Mouse (Mus musculus) kidney, embryonic 15.5 days (tissue): Measurements from ENCODE around the gene Atp6v0b. TPM values are rescaled to one million over a fixed set of nuclear protein-coding genes. Genes with fewer than 3 reads are reported as not detected.

ENCODE experiments used
- ATAC-seq: fragments of 200-750 bp; cut with Nextera tagmentation; replicated peaks from 2 replicates; pipeline ENCODE4 v1.8.0; 2017; ENCODE audit warnings: moderate TSS enrichment; ENCODE audit not compliant: low FRiP score
- H3K27ac ChIP-seq: fragments of 300-500 bp; sonication (generic); 2 replicates; pipeline ENCODE4 v1.5.1; 2015; ENCODE audit warnings: mild to moderate bottlenecking, inconsistent platforms
- H3K27me3 ChIP-seq: fragments of 300-500 bp; sonication (generic); 2 replicates; pipeline ENCODE4 v1.6.1; 2015; ENCODE audit warnings: inconsistent platforms
- H3K36me3 ChIP-seq: fragments of 300-500 bp; sonication (generic); 2 replicates; pipeline ENCODE4 v1.6.1; 2015; ENCODE audit warnings: inconsistent platforms
- H3K4me1 ChIP-seq: fragments of 300-500 bp; sonication (generic); 2 replicates; pipeline ENCODE4 v1.6.1; 2015; ENCODE audit warnings: inconsistent platforms
- H3K4me2 ChIP-seq: fragments of 300-500 bp; sonication (generic); 2 replicates; pipeline ENCODE4 v1.6.1; 2015; ENCODE audit warnings: moderate library complexity, mild to moderate bottlenecking, inconsistent platforms
- H3K4me3 ChIP-seq: fragments of 300-500 bp; sonication (generic); replicated peaks from 2 replicates; pipeline ENCODE4 v1.5.1; 2015; ENCODE audit warnings: mild to moderate bottlenecking, inconsistent platforms
- H3K9ac ChIP-seq: fragments of 300-500 bp; sonication (generic); 2 replicates; pipeline ENCODE4 v1.6.1; 2015; ENCODE audit warnings: mild to moderate bottlenecking, inconsistent platforms
- H3K9me3 ChIP-seq: fragments of 300-500 bp; sonication (generic); replicated peaks from 2 replicates; pipeline ENCODE4 v1.6.1; 2016; ENCODE audit warnings: inconsistent platforms
- WGBS: fragments of 180-500 bp; shearing (Covaris S2); methylation state at CpG from one replicate; pipeline ENCODE4 v1.1.7; 2015; ENCODE audit warnings: mixed read lengths; 5-methylcytosine and 5-hydroxymethylcytosine counted together
- polyA plus RNA-seq: library from polyadenylated mRNA; unstranded; fragments of >200 nt; fragmentation: Nextera tagmentation; extraction: Ambion mirVana; gene quantifications from 2 replicates; pipeline ENCODE4 v1.2.1, GENCODE M21; 2015

The Atp6v0b gene
- polyA plus RNA-seq, 1 experiment from 2014 or later, result 212 TPM

DNA sequence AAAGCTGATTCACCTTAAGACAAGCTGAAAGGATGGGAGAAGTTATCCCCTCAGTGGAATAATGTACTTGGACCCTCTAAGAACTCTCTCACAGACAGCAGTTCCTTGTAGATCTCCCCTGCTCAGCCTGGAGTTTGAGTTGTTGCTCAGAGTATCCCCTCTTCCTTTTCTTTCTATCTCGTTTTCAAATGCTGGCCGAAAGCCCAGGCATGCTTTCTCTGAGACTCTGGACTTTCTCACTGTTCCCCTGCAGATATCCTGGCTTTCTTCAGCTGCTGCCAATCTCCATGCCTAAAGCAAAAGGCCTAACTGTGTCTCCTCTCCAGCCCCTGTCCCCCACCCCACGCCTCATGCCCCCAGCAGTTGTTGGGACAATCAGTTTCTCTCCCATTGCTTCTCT, 31.1 kb upstream of the Atp6v0b start:
- no peaks in the 10 kb centered on the region for H3K36me3 ChIP-seq

GRCm38 (mm10) chr4:117917847-117918246, 30.7 kb upstream of the Atp6v0b start:
- 90% methylated on average over 4 of the region's 4 CpGs for WGBS
- Histone ChIP-seq H3K9me3 (no peaks in the 10 kb centered on the region), H3K36me3 (no peaks in the 10 kb centered on the region), H3K4me1 (peaks cover 25% of the 10 kb centered on the region), H3K4me3 (no peak overlapping the region), H3K4me2 (no peak overlapping the region), H3K9ac (no peak overlapping the region), H3K27ac (no peak overlapping the region), H3K27me3 (peaks cover 6% of the 10 kb centered on the region; the same call in 1 of the 2 replicates)
- ATAC-seq, result no peak

More for the DNA sequence above, 31.1 kb upstream of the Atp6v0b start:
- H3K4me2 ChIP-seq, result no peak overlapping the region
- H3K4me1 ChIP-seq, result peaks cover 21% of the 10 kb centered on the region
- WGBS, result 65% methylated on average over 3 of the region's 3 CpGs
- H3K27ac ChIP-seq, result no peak overlapping the region
- peaks cover 10% of the 10 kb centered on the region; the same call in 1 of the 2 replicates for H3K27me3 ChIP-seq
- H3K9ac ChIP-seq, result no peak overlapping the region
- no peaks in the 10 kb centered on the region for H3K9me3 ChIP-seq
- no peak overlapping the region for H3K4me3 ChIP-seq
- ATAC-seq, result no peak

DNA sequence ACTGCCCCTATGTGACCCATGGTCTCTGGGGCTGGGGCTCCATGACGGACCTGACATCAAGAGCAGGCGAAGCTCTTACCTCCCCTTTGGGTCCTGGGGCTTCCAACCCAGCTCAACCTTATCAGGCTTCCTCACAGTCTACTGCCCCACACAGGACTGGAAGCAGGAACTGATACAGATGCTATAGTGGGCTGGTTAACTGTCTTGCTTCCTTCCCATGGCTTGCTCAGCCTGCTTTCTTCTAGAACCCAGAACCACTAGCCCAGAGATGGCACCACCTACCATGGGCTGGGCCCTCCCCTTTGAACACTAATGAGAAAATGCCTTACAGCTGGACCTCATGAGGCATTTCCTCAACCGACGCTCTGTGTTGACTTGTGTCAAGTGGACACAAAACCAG, 30.3 kb upstream of the Atp6v0b start:
- H3K4me2 ChIP-seq, result no peak overlapping the region
- 0 out of 2 replicates have a peak, but pooled peaks cover 1% of the 10 kb centered on the region for H3K27me3 ChIP-seq
- H3K4me3 ChIP-seq, result no peak overlapping the region
- WGBS, result 86% methylated on average over 4 of the region's 4 CpGs
- no peak overlapping the region for H3K9ac ChIP-seq
- H3K36me3 ChIP-seq, result no peaks in the 10 kb centered on the region
- H3K9me3 ChIP-seq, result no peaks in the 10 kb centered on the region
- H3K4me1 ChIP-seq, result peaks cover 28% of the 10 kb centered on the region
- no peak for ATAC-seq
- no peak overlapping the region for H3K27ac ChIP-seq

GRCm38 (mm10) chr4:117916386-117916785, 29.3 kb upstream of the Atp6v0b start:
- H3K9me3 ChIP-seq, result no peaks in the 10 kb centered on the region
- peak overlapping the region; percentile 95 for H3K4me2 ChIP-seq
- 64% methylated on average over 5 of the region's 5 CpGs for WGBS
- no peak for ATAC-seq
- peaks cover 10% of the 10 kb centered on the region for H3K36me3 ChIP-seq
- H3K27me3 ChIP-seq, result no peaks in the 10 kb centered on the region
- no peak overlapping the region for H3K9ac ChIP-seq
- peaks cover 28% of the 10 kb centered on the region for H3K4me1 ChIP-seq
- 0 out of 2 replicates have a peak overlapping the region, but pooled peaks have one; percentile 82 for H3K27ac ChIP-seq
- H3K4me3 ChIP-seq, result peak overlapping the region; percentile 81; the same call in 1 of the 2 replicates

DNA sequence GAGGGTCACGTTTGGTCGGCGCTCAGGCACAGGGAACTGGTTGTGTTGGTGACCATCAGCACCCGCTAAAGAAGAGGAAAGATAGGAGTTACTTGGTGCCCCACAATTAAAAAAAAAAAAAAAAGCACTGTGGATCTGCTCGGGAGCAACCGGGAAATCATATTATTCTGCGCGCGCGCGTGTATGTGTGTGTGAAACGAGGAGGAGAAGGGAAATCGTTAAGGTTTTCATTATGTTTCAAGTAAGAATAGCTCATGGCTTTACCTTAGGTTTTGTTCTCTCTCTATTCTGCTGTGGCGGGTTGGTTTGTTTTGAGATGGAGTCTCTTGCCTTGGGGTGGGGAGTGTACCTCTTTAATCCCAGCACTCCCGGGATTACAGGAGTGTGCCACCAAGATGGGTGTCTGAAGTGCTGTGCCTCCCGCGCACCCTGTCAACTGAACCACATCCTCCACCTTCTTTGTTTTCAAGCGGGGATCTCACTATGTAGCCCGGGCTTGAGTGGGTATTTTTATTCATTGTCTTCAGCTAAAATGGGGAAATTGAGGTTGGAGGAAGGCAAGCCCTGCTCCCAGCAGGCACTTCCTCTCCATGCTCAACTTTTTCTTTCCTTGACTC, 28.5 kb upstream of the Atp6v0b start:
- Histone ChIP-seq H3K4me3 (peak overlapping the region; percentile 81), H3K9ac (peak overlapping the region; percentile 69)

GRCm38 (mm10) chr4:117914591-117915442, 27.7 kb upstream of the Atp6v0b start, which contains the start of gene Ipo13:
Ipo13 (minus strand) TSS chr4:117914999.
- WGBS, result under 1% methylated on average over 61 of the region's 61 CpGs

More for the DNA sequence above, 28.5 kb upstream of the Atp6v0b start:
- H3K9me3 ChIP-seq, result no peaks in the 10 kb centered on the region
- 3% methylated on average over 19 of the region's 19 CpGs for whole genome bisulfite sequencing
- no peaks in the 10 kb centered on the region for H3K27me3 ChIP-seq
- peak overlapping the region; percentile 95 for H3K4me2 ChIP-seq
- peaks cover 28% of the 10 kb centered on the region for H3K4me1 ChIP-seq
- peaks cover 18% of the 10 kb centered on the region for H3K36me3 ChIP-seq
- no peak for ATAC-seq
- peak overlapping the region; percentile 82 for H3K27ac ChIP-seq

DNA sequence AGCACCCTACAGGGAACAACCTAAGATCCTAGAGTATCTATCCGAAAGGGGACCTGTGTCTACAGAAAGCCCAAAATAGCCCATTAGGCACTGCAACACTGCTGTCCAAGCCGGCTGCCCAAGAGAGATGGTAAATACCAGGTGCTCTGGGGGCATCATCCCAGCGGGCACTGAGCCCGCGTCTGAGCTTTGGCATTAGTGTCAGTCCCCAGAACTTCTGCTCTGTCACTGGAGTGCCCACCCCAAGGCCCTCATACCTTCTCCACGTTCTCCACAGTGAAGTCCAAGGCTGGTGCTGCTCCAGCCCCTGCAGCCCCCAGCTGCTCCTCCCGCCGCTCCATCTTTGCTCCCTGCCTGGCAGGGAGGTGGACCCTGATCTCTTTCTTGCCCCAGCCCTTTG, 26.9 kb upstream of the Atp6v0b start:
- peak overlapping the region; percentile 81 for H3K4me3 ChIP-seq
- WGBS, result 11% methylated on average over 8 of the region's 8 CpGs
- no peak for ATAC-seq

More at GRCm38 (mm10) chr4:117914591-117915442, 27.7 kb upstream of the Atp6v0b start, which contains the start of gene Ipo13:
- H3K36me3 ChIP-seq, result peaks cover 26% of the 10 kb centered on the region
- no peaks in the 10 kb centered on the region for H3K9me3 ChIP-seq
- peak within 1 kb of the TSS; percentile 82 for H3K27ac ChIP-seq
- peaks cover 31% of the 10 kb centered on the region for H3K4me1 ChIP-seq
- peak within 1 kb of the TSS; percentile 69 for H3K9ac ChIP-seq
- H3K27me3 ChIP-seq, result no peaks in the 10 kb centered on the region
- H3K4me3 ChIP-seq, result peak within 1 kb of the TSS; percentile 81
- H3K4me2 ChIP-seq, result peak within 1 kb of the TSS; percentile 95
- peak; percentile 95 for ATAC-seq

DNA sequence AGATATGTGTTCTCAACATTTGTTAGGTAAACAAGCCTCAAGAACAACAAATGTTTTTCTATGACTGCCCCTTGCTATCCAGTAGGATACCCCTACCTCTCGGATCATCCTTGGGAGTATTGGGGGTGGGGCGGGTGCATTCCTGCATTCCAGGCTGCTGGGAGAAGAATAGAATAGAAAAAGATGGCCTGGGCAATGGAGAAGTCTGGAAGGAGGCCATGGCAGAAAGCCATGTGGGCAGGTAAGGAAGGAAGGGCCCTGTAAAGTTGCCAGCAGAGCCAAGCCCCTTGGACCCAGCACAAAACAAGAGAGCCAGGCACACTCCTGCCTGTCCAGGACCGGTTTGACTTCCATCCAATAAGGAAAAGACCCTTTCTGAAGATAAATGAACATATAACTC, 26.3 kb upstream of the Atp6v0b start:
- no peak for ATAC-seq
- Histone ChIP-seq H3K4me1 (peaks cover 36% of the 10 kb centered on the region), H3K4me3 (peak overlapping the region; percentile 81), H3K27me3 (no peaks in the 10 kb centered on the region), H3K4me2 (peak overlapping the region; percentile 95), H3K27ac (no peak overlapping the region), H3K36me3 (peaks cover 37% of the 10 kb centered on the region), H3K9me3 (no peaks in the 10 kb centered on the region), H3K9ac (no peak overlapping the region)
- WGBS, result 63% methylated on average over 3 of the region's 3 CpGs

More for the DNA sequence above, 26.9 kb upstream of the Atp6v0b start:
- Histone ChIP-seq H3K4me1 (peaks cover 34% of the 10 kb centered on the region), H3K36me3 (peaks cover 31% of the 10 kb centered on the region), H3K9me3 (no peaks in the 10 kb centered on the region), H3K9ac (peak overlapping the region; percentile 69), H3K27ac (peak overlapping the region; percentile 9; the same call in 1 of the 2 replicates), H3K4me2 (peak overlapping the region; percentile 95), H3K27me3 (no peaks in the 10 kb centered on the region)

DNA sequence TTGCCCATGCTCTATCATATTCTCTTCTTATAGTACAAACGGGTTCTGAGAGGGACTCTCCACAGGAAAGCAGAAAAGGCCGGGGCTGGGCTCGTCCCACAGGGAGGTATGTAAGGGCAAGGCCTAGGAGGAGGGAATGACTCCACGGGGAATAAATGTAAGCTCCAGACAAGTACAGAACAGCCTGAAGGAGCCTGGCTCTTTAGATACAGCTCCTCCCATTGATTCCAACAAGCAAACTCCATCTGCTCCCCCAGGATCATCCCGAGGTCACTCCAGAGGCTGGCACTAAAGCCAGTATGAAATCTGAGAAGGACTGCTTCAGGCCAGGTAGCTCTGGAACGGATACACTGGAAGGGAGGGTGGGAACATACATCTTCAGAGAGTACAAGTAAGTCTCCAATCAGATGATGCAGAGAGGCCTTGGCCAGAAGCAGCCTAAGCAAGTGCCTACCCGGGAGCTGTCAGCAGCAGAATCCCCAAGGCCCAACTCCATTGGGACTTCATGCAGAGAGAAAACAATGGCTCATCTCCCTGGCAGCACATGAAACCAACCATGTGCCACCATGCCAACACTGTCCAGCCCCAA, 25.6 kb upstream of the Atp6v0b start:
- no peak overlapping the region; the same call in 1 of the 2 replicates for H3K4me3 ChIP-seq
- no peak overlapping the region for H3K27ac ChIP-seq
- WGBS, result 48% methylated on average over 7 of the region's 7 CpGs

GRCm38 (mm10) chr4:117912131-117912561, 25.0 kb upstream of the Atp6v0b start:
- H3K9me3 ChIP-seq, result no peaks in the 10 kb centered on the region
- no peaks in the 10 kb centered on the region for H3K27me3 ChIP-seq
- no peak for ATAC-seq
- no peak overlapping the region for H3K9ac ChIP-seq
- H3K36me3 ChIP-seq, result peaks cover 43% of the 10 kb centered on the region
- no peak overlapping the region for H3K27ac ChIP-seq
- H3K4me3 ChIP-seq, result no peak overlapping the region; the same call in 1 of the 2 replicates
- H3K4me2 ChIP-seq, result peak overlapping the region; percentile 95; the same call in 1 of the 2 replicates
- peaks cover 36% of the 10 kb centered on the region for H3K4me1 ChIP-seq
- 94% methylated on average over 13 of the region's 13 CpGs for WGBS

More for the DNA sequence above, 25.6 kb upstream of the Atp6v0b start:
- Histone ChIP-seq H3K9ac (no peak overlapping the region), H3K9me3 (no peaks in the 10 kb centered on the region), H3K36me3 (peaks cover 39% of the 10 kb centered on the region), H3K4me1 (peaks cover 36% of the 10 kb centered on the region), H3K4me2 (peak overlapping the region; percentile 95), H3K27me3 (no peaks in the 10 kb centered on the region)
- no peak for ATAC-seq

- Histone ChIP-seq H3K4me2 (no peak overlapping the region), H3K36me3 (peaks cover 70% of the 10 kb centered on the region), H3K4me3 (no peak overlapping the region), H3K9me3 (no peaks in the 10 kb centered on the region), H3K4me1 (peaks cover 22% of the 10 kb centered on the region), H3K9ac (no peak overlapping the region), H3K27me3 (no peaks in the 10 kb centered on the region), H3K27ac (no peak overlapping the region)
- no peak for ATAC-seq
- 76% methylated on average over 8 of the region's 8 CpGs for WGBS
Observed at GRCm38 (mm10) chr4:117908834-117909453, 21.8 kb upstream of the Atp6v0b start.
